Mouse (Mus musculus) spleen, postnatal 10 days (tissue): ENCODE data around the gene Dscaml1.

Experiments used
- DNase-seq, 2 experiments: peaks; one replicate each; pipeline ENCODE4 v3.0.0; 2021 to 2022; ENCODE audit warnings: low spot score in 2 of 2

Gene Dscaml1

DNA sequence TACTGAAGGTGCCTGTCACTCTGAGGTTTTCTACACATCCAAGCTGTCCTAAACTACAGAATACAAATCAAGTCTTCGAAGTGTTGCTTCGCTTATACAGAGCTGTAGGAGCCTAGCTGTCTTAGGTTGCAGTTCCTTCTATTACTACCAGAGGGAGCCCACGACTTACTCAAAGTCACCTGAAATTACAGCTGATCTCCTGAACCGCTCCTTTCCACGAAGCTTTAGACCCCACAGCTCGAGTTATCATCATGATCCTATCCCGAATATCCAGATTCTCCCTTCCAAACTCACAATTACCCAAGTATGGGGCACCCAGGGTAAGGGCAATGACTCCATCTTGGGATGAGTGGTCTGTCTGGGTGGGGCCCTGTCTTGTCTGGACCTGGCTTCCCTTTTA, 14.6 kb upstream of the Dscaml1 start:
- DNase-seq, result peak in 1 of 2 experiments; percentile 28

DNA sequence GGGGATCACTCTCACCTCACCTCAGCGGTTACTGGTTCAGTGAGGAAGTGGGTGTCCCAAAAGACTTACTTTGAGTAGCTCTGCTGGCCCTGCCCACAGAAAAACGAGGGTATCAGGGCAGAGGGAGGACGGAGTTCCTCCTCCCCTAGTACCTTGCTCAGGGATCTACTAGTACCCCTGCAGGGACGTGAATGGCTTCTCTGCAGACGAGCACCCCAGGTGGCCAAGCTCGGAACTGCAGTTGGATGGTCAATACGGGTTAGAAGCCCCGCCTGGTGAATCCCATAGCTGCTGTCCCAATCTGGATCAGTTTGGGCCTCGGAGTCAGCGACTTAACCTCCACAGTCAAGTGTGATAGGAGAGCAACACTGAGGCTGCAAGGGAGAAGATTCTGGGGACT, 14.1 kb upstream of the Dscaml1 start:
- peak; percentile 81 to 91 for DNase-seq

DNA sequence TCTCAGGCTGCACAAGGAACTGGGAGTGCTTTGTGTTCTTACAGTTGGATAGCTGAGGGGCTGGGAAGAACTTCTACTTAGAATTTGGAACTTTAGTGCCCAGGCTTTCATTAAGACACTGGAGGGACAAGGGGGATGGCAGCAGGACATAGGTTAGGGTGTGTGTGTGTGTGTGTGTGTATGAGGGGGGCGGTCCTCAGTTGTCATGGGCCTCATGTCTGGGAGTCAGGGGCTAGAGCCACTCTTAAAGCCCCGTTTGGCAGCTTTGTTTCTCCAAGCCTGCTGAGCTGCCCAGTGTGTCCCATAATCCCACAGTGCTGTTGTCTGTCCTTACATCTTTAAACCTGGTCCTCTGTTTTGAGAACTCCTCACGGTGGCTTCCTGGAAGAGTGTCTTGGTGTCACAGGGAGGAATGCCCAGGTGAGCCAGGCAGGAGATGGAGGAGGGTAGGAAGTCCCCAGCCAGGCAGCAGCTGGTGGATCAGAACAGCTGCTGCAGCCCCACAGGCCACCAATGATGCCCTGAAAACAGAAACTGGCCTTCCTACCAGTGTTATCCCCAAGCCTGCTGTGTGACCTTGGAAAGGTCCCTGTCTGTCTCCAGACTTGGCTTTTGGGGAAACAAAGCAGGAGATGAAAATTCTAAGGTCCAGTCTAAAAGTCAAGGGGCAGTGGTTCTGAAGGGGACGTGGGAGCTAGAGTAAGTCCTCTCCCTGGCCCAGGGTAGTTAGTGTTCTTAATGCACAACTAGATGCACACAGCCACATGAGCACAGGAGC, 13.5 kb upstream of the Dscaml1 start:
- DNase-seq, result no peak

DNA sequence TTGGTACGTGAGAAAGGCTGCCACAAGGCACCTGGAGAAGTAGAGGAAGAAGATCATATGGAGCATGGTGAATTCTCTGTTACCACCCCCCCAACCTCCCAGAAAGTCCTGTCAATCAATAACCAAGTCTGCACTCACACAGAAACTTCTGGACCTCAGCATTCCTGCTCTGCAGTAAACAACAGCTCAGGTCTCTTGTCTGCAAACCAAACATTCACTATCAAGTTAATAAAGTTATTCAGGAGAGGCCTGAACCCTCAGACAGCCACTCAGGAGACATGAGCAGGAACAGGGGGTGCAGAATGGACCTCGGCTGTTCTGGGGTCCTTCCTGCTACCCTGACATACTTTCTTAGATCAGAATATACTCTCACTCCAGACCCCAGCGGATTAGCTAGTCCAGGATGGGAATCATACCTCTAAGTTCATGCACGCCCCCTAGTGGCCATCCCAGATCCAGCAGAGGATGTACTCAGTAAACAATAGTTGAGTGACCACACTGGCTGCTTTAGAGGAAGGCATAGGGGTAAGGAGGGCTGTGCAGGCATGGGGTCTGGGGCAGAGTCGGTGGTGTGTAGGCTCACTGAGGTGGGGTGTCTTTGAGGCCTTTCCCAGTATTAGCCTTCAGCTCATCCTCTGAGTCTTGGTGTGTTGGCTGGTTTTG, 12.8 kb upstream of the Dscaml1 start:
- peak in 1 of 2 experiments; percentile 65 for DNase-seq

DNA sequence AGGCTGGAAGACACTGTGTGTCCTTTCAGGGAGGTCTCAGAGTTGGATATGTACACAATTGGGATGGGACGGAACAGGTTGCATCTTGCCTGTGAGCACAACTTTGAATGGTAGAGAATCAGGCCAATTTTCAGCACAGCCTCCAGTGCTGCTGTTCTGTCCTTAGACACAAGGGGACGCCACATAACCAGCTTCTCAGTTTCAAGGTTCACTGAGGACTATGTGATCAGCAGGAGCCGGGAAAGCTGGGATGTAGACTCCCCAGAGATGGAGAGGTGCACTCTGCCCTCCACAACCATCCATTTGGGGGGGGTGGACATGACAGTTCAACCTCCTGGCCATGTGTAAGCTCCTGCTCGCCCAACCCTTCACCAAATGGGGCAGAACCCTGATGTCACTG, 10.5 kb upstream of the Dscaml1 start:
- peak in 1 of 2 experiments; percentile 57 for DNase-seq

DNA sequence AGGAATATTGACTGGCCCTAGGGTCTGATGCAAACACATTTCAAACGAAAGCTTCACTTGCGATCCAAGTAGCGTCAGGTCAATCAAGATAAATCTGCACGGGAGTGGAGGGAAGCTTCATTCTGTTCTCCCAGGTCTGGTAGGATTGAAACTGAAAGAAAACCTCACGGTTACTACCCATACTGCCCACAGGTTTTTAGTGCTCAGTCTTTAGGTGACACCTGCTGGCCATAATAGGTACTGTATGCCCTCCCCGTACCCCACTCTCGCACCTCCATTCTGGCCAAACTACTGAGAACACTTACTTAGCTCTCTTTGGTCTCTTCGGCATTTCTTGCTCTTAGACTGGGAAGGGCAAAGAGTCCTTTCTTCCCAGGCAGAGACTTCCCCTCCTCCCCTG, 9.2 kb upstream of the Dscaml1 start:
- DNase-seq, result peak; percentile 29 to 73

DNA sequence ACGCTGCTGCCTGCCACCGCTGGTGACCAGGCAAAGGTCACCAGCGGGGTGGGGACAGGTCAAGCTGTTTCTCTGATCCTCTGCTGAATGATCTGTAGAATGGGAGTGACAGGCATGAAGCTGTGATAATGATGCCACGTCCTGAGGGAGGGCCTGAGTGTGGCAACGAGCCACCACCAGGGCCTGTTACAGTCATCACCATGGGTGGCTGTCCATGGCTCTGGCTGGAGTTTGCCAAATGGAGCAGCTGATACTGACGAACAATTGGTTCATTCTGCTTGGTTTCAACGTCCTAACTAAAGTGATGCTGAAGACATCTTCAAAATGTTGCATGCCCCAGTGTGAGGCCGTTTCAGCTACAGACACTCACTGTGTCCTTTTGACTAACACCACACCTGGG, 8.2 kb upstream of the Dscaml1 start:
- DNase-seq, result no peak

DNA sequence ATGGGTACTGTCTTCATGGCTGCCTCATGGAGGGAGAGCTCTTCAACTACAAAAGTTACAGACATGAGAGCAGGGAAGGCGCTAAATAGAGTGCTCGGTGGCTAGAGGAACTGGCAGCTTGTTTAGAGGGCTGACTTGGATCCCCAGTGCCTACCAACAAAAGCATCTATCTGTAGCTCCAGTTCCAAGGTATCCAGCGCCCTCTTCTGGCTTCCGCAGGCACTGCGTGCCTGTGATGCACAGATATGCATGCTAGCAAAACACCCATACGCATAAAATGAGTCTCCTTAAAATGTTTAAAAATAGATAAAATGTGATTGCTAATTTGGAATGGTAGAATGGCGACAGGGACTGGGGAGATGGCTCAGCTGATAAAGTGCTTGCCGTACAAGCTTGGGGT, 5.2 kb upstream of the Dscaml1 start:
- DNase-seq, result peak in 1 of 2 experiments; percentile 44

DNA sequence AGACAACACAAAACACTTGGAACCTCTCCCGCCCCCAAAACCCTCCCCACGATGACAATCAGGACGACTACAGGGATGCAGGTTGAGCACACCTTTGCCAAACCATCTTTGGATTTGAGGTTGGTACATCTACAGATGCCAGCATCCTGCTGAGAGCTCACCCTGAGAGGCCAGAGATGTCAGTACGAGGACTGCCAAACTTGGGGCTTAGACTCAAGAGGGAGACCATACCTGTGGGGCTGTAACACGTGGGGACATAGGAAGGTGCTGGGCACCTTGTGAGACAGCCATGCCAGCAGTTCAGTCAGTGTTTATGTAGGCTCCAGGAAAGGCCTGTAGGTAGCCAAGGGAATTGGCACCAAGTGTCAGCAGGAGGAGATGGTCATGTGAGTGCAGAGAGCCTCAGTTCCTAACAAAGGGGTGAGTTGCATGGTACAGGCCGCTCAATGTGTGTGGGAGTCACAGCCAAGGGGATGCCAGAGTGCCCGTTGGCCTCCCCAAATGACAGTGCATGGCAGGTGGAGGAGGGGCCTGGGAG, 3.6 kb upstream of the Dscaml1 start:
- no peak for DNase-seq

DNA sequence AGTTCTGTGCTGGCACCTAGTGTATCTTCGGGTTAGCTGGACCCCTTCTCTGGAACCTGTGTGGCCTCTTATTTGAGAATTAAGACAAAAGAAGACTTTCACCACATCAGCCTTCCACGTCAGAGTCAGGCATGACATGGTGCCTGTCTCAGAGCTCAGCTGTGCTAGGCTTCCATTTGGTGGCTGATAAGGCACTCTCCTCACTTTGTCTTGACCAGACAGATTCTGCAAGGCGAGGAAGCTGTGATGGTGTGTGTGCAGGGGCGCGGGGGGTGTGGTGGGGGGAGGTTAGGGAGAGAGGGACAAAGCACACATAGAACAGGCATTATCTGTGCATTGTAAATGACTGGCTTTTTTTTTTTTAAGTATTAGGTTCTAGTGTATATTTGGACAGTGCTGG, 3.0 kb downstream of the Dscaml1 start:
- no peak for DNase-seq

DNA sequence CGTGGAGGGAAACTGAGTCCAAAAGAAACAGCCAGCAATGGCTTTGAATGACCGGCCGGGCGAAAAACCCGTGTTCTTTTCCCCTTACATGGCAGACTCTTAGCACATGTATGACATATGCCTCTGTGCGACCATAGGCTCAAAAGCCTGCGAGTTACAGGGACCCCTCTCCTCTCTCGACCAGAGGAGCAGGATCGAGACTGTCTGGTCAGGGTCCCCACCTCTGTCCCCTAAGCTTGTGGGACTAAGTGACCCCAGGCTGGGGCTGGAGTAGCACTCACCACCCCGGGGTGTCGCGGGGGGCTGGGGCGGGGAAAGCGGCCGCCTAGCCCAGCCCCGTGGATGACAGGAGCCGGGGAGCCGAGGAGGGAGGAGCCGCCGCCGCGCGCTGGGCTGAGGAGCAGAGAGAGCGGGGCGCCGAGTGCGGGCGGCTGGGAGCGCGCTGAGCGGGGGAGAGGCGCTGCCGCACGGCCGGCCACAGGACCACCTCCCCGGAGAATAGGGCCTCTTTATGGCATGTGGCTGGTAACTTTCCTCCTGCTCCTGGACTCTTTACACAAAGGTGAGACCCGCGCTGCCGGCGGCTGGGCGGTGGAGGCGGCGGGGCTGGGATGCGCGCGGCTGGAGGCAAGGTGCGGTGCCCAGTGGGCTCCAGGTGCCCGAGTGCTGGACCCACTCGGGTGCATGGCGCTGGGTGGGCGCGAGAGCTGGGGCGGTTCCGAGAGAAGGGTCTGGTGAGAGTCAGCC, 3.7 kb downstream of the Dscaml1 start:
- DNase-seq, result no peak

DNA sequence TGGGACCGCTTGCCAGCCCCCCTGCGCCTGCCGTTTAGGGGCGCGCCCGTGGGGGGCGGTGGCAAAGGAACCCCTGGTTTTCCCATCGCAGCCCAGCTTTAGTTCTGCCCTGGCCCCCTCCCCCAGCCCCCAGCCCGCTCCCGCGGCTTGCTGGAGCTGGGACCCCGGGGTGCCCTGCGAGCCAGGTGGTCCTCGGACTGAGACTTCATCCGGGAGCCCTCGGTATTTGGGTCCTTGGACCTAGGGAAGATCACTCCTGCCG, 4.2 kb downstream of the Dscaml1 start:
- DNase-seq, result no peak

DNA sequence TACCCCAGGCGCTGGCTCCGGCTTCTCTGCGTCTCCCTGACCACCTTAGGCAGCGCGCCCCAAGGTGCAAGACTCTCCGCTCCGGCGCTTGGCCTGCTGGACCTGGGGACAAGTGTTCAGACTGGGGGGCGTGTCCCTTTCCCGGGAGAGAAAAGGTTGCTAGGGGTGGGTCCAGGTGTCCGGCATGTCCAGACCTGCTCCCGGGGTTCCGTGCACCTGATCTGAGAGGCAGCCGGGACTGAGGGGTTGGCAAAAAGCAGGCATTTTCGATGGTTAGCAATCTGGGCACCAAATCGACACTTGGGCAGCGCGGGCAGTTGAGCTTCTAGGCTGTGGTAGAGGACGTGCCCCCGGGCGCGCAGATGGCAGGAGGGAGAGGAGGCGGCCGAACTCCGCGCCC, 4.7 kb downstream of the Dscaml1 start:
- no peak for DNase-seq

DNA sequence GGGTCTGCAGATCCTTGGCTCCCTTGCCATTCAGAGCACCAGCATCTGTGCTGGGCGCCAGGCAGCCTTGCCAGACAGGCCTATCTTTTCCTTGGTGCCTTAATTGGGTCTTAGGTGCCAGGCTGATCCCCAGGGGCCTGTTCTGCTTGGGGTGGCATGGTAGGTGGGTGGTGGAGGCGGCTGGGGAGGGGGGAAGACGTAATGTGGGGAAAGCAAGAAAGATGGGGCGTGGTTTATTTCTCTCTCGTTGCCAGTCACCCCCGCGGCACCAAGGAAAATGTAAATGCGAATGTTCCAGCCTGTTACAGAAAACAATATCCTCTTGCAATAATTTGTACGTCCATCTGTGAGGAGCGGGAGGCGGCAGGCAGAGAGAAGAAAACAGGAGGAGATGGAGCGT, 6.2 kb downstream of the Dscaml1 start:
- DNase-seq, result no peak

DNA sequence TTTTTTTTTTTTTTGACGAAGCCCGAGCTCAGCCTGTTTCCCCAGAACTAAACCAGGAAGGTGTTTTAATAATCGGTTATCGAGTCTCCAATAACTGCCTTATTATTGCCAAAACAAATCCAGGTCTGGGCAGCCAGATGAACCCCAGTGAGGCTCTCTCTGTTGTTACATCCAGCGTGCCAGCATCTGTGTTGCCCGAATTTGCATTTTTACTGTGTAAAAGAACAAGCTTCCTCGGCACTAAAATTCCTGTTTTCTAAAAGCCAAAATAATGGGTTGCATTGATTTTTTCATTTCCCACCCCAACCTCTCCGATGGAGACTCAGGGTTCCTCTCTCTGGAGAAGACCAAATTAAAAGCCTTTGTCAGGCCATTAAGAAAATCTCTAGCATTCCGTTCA, 6.7 kb downstream of the Dscaml1 start:
- no peak for DNase-seq

DNA sequence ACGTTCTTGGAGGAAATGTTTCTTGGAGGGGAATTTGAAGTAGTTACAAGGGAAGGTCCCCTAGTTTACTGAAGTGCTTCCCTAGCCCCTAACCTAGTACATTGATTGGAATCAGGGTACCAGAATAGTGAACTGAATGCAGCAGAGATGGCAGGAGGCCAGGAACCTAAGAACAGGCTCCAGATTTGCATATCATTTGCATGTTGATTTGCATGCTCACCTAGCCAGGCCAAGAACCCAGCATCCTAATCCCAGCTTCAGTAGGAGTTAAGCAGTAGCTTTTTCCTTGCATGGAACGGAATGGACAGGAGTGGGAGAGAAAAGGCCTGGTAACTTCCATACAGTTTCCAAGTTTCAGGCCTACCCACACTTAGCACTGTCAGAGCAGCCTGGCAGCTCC, 7.7 kb downstream of the Dscaml1 start:
- DNase-seq, result no peak

DNA sequence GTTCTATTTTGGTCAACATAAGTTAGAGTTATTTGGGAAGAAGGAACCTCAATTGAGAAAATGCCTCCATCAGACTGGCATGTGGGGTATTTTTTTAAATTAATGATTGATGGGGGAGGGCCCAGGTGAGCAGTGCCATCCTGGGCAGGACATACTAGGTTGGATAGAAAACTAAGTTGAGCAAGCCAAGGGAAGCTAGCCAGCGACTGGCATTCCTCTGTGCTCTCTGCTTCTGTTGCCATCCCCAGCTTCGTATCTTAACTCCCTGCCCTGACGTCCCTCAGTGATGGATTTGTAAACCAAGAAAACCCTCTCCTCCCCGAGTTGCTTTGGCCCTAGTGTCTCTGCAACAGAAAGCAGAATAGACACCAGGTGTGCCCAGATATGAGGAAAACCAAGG, 12.6 kb downstream of the Dscaml1 start:
- no peak for DNase-seq

DNA sequence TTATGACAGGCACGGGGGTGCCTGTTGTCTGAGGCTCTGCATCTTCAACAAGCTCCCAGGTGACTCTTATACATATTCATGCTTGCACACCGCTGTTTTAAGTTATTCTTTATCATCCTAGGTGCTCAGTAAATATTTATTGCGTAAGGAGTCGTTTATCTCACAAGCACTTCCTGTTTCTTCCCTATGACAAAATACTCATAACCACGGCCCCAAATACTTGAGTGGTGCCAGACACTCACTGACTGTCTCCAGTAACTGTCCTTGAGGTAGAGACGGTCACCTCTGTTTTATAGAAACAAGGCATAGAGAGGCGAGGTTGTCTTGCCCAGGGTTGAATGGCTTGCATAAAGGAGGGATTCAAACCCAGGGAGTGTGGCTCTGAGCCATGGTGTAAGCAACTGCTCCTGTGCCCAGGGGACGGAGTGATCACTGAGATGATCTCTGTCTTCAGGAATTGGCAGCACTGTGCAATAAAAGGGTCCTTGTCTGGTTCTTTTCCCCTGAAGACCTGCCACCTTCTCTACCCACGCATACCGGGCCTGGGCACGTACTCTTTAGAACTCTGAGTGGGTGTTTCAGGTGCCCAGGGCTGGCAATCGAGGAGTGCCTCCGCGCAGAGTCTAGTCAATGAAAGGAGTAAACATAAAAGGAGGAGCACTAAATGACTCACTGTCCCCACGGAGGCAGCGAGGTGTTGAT, 13.8 kb downstream of the Dscaml1 start:
- DNase-seq, result no peak

DNA sequence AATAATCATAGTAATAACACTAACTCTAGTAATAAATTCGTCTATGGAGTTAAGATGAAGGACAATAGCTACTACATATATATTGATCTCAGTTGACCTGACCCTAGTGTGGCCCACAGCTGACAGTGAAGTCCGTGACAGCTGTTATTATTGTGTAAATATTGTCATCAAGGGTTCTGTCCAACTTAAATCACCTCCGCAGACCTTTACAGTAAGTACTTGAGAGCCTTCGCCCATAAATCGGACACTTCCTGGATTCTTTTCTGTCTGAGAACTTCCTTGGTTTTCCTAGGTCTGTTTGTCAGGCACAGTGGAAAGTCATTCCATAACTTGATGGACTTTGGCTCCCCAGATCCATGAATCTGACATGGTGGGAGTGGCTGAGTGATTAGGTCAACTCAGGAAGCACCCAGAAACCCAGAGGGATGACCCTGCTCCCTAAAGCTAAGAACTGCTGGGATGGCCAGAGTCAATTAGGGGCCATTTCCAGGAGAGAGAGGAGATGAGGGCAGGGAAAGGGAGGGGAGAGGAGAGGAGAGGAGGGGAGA, 17.9 kb downstream of the Dscaml1 start:
- no peak for DNase-seq

DNA sequence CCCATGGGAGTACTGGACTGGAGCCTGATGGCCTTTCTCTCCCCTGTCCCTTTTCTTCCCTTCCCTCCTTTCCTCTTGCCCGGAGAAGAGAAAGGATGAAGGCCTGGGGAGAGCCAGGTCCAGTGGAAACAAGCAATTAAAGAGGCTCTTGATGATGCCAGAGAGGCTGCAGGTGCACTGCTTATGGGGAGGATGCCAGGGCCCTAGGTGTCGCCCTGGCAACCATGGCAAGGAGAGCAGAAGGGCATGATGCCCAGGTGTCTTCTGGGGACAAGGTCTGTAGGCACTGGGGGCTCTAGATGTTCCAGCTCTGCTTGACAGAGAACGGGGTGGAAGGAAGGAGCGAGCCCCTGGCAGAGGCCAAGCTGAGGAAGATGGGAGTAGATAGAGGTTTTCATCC, 23.2 kb downstream of the Dscaml1 start:
- no peak for DNase-seq

DNA sequence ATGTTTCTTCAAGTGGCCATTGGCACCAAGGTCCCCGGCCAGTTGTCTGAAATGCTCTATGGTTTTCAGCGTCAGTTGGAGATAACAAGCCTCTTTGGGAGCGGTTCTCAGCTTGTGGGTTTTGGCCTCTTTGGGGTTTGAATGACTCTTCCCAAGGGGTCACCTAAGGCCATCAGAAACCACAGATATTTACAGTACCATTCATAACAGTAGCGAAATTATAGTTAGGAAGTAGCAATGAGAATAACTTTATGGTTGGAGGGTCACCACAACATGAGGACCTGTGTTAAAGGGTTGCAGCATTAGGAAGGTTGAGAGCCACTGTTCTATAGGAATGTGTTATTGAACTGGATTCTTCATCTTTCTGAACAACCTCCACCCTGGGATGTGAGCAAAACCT, 24.9 kb downstream of the Dscaml1 start:
- DNase-seq, result no peak

DNA sequence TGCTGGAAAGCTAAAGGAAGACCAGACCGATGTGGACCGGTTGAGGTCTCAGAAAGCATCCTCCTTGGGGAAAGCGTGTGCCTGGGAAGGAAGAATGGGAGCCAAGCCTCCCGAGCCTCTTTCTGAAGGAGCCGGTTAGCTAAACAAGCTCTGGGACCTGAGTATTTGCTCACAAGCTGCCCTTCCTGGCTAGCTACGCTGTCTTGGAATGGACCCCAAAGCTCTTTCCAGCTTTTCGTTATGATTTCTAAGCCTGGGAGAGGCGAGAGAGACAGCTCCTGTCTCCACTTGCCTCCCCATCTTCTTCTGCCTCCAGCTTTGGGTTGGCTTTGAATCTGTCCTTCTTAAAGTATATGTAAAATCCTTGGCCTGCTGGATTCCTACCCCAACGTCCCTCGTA, 27.6 kb downstream of the Dscaml1 start:
- DNase-seq, result no peak
